Mouse (Mus musculus): ENCODE measurements around the gene Kdelr3.

The Kdelr3 gene

GRCm38 (mm10) chr15:79516171-79517096 is at the start of gene Kdelr3:
TSS of gene Kdelr3 (plus strand) at chr15:79516411.
- ATAC-seq (ENCODE audit: low TSS enrichment) = peak; percentile 26

DNA sequence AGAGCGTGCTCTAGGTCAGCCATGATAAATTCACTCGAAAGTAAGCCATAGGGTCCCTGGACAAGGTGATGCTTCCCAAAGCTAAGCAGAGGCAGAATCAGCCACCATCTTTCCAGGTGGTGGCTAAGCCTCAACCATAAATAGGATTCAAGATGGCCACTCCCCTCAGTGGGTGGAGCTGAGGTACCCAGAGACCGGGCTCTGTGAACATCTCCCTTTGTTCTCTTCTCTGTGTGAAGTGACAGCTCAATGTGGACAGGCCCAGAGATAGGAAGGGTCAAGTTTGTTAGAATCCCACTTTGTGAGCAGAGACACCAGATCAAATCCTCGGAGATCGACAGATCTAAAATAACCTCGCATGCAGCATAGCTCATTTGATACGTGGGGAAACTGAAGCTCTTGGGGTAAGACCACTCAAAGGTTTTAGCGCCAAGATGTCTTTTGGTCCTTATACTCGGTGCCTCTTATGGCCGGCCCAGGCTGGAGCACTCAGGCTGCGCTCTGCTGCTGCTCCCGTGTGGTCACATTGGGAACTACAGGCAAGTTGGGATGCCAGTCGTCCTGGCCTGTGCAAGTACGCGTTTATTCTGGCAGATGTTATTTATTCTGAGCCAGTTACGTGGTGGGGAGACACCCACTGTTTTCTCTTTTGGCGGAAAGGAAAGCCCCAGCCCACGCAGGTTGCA is 49.5 kb upstream of the Kdelr3 start:
- ATAC-seq (ENCODE audit: low TSS enrichment) = peak; percentile 63; the same call in 1 of the 2 replicates

DNA sequence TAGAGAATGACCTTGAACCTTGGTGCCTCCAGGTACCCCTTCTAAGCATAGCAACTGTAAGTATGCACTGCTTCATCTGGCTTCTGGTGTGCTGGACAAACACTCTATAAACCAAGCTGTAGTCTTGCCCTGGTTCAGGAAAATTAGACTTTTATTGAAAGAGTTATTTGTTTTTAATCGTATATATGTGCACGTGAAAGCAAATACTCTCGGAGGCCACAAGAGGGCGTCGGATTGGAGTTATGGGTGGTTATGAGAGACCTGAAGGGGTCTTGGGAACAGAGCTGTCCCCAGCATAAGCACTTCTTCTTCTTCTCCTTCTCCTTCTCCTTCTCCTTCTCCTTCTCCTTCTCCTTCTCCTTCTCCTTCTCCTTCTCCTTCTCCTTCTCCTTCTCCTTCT is 46.6 kb upstream of the Kdelr3 start:
- ATAC-seq (ENCODE audit: low TSS enrichment) = no peak

DNA sequence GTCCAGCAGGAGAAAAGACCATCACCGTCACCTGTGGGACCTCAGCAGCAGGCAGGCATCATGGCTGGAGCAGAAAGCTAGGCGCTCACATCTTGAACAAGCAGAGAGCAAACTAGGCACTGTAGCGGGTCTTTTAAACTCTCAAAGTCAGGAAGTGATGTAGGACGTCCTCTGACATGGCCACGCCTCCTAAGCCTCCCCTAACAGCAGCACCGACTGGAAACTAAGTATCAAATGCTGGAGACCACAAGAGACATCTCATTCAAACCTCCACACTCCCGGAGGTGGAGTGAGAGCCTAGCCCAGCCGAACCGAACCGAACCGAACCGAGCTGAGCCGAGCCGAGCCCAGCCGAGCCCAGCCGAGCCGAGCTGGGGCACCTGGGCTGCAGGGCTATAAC is 45.6 kb upstream of the Kdelr3 start:
- peak; percentile 10; the same call in 1 of the 2 replicates for ATAC-seq (ENCODE audit: low TSS enrichment)

DNA sequence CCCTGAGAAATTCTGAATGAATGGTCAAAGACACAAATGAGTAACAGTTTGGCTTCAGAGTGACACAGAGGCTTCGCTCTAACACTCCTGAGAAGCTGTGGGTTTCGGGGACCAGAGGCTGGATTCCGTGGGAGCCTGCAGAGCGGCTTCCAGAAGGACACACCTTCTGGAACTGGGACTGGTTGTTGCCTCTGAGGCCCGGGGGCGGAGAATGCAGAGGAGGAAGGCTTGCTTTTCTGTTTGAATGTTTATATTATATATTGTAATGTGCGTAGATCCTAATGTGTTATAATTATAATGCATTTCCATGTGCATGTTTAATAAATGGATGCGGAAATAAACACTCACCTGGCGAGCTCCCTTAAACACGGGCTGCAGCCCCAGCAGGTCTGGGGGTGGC is 45.1 kb upstream of the Kdelr3 start:
- peak; percentile 60; the same call in 1 of the 2 replicates for ATAC-seq (ENCODE audit: low TSS enrichment)

DNA sequence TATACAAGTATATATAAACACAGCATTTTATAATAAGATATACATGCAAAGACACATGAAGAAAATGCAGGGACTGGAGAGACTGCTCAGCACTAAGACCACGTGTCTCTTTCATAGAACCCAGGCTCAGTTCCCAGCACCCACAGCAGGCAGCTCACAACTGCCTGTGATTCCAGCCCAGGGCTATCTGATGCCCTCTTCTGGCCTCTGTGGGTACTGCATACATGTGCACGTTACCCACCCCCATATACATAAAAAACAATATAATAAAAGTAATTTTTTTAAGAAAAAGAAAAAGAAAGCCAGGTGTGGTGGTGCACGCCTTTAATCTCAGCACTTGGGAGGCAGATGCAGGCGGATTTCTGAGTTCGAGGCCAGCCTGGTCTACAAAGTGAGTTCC is 43.2 kb upstream of the Kdelr3 start:
- no peak for ATAC-seq (ENCODE audit: low TSS enrichment)

DNA sequence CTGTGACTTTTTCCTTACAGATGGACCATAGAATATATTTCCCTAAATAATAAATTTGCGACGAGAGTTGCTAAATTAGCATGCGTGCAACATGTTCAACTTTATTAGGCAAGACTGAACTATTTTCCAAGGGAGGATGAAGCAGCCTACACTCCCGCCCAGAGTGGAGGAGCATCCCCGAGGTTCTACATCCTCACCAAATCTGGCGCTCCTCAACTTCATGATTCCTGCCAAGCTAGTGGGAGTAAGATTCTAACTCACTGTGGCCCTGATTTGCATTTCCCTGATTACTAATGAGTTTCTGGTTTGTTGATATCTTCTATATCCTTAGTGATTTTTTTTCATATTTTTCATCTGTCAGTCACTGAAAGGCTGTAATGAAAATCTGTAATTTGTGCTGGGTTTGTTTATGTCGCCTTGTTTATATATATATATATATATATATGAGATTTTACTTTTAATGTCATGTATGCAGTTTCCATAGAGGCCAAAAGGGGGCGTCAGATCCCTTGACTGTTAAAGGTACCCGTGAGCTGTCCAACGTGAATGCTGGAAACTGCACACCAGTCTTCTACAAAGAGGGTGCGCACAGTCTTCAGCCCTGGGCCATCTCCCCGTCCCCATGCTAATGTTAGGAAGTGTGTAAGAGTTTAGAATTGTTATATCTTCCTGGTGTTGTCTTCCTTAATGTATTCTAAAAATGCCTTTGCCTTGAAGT is 42.4 kb upstream of the Kdelr3 start:
- ATAC-seq (ENCODE audit: low TSS enrichment) = 0 out of 2 replicates have a peak, but pooled peaks have one; percentile 43

- ATAC-seq (ENCODE audit: low TSS enrichment) = no peak
These were observed 39.0 kb upstream of the Kdelr3 start for GRCm38 (mm10) chr15:79477227-79477626.

- ATAC-seq (ENCODE audit: low TSS enrichment) = peak; percentile 83
These were observed 35.0 kb upstream of the Kdelr3 start for GRCm38 (mm10) chr15:79481181-79481688.

DNA sequence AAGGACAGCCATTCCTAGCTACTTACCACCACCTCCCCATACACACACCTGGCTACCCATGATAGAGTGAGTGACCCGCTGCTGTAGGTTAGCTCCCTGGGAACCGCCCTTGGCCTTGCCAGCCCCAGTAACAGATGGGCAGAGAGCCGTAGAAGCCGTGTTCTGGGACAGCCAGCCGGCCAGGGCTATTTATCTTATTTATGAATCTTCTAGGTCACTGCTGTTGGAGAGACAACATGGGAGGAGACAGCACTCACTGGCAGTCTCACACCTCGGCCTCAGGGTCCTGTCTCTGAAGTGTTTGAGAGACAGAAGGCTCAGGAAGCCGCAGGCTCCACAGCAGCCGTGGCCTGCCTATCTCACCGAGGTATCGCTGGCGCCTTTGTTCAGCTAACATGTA is 26.7 kb upstream of the Kdelr3 start:
- no peak for ATAC-seq (ENCODE audit: low TSS enrichment)

- ATAC-seq (ENCODE audit: low TSS enrichment) = peak; percentile 69
These were observed 22.7 kb upstream of the Kdelr3 start for GRCm38 (mm10) chr15:79493527-79493926.

GRCm38 (mm10) chr15:79500110-79500509 is 16.1 kb upstream of the Kdelr3 start:
- ATAC-seq (ENCODE audit: low TSS enrichment) = no peak

DNA sequence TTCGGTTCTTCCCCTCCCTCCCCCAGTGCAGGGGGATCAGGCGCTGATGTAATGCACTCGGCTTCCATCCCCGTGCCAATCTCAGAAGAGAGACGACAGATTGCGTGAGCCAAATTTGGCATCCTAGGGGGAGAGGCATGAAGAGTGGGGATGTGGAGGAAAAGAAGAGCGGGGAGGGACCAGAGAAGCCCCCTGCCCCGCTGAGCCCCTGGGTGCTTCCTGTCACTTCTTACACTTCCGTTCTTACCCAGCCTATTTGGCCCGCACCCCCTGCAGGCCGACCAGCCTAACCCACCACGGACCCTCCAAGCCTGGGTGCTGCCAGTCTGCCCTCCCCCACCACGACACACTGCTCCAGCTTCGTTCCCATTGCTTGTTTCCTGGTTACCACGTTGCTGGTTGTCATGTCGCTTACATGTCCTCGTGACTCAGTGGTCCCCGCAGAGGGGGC is 13.3 kb upstream of the Kdelr3 start:
- peak; percentile 36 for ATAC-seq (ENCODE audit: low TSS enrichment)

GRCm38 (mm10) chr15:79503438-79503837 is 12.8 kb upstream of the Kdelr3 start:
- no peak for ATAC-seq (ENCODE audit: low TSS enrichment)

DNA sequence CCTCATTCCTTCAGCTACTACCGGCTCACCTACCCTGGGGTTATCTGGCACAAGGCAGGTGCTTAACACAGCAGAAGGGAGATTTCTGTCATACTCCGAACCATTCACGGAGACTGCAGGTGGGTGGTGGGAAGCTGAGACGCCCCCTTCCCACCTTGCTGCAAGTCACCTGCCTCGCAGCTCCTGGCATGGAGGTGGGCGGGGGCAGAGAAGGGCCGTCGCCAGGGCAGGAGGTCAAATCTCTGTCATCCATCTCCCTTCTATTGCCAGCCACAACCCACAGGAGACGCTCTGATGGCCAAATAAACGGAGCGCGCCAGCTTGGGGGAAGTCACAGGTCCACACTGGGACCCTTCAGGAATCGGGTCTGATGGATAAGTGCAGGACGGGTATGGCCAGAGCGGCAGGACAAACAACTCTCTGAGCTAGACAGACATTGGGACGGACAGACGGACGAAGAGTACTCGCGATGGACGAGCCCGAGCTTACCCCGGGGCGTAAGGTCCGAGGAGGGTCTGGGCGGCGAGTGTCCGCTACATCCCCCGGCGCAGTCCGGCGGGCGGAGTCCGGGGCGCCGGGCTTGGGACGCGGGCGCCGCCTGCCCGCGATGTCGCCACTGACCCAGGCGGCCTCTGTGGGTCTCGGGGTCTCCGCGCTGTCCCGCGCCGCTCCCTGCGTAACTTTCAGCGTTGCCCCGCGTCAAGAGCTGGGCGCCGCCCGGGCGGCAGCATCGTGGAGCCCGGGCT is 11.3 kb upstream of the Kdelr3 start, which contains the start of gene Kcnj4:
TSS of gene Kcnj4 (minus strand) at position 535 of the 746 bp plus-strand sequence.
- ATAC-seq (ENCODE audit: low TSS enrichment) = no peak

GRCm38 (mm10) chr15:79505616-79506283 is 10.5 kb upstream of the Kdelr3 start:
- ATAC-seq (ENCODE audit: low TSS enrichment) = no peak

- no peak for ATAC-seq (ENCODE audit: low TSS enrichment)
These were observed 9.8 kb upstream of the Kdelr3 start for GRCm38 (mm10) chr15:79506460-79506859.

- peak; percentile 9; the same call in 1 of the 2 replicates for ATAC-seq (ENCODE audit: low TSS enrichment)
These were observed 9.0 kb upstream of the Kdelr3 start for GRCm38 (mm10) chr15:79507055-79507828.

DNA sequence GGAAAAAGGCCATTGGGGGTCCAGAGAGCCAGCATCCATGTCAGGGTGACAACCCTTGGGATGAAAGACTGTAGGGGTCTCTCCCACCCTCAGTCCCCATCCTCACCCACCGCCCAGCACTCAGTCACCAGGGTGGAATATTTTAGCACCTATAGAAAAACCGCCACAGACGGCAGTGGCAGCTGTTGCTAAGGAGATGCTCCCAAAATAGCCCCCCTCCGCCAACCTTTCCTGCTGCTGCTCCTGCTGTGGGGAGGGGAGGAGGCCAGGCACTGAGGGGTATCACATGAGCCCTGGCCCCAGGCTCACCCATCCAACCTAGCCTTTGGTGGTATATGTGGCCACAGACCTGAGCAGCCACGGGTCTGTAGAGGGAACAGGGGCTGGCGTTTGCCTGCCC is 6.2 kb upstream of the Kdelr3 start:
- peak; percentile 31; the same call in 1 of the 2 replicates for ATAC-seq (ENCODE audit: low TSS enrichment)

DNA sequence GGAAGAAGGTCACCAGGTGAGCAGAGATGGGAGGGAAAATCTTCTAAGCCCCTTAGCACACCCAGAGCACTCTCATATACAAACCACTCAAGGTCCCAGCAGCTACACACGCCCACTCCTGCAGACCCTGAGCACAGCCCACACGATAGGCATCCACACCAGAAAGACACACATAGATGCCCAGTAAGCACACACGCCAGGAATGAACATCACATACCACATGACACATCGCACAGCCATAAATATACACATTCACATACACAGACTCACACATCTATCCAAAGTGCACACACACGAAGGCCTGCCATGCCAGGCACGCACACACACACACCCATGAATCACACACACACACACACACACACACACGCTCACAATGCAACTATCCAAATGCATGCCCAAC is 5.8 kb upstream of the Kdelr3 start:
- ATAC-seq (ENCODE audit: low TSS enrichment) = no peak
